Mouse (Mus musculus) lung, postnatal 0 days (tissue): ENCODE measurements around the gene Hydin. TPM values are rescaled to one million over a fixed set of nuclear protein-coding genes. Genes with fewer than 3 reads are reported as not detected.

ENCODE experiments used
- ATAC-seq: fragments of 200-750 bp; cut with Nextera tagmentation; 2 replicates; pipeline ENCODE4 v1.8.0; 2017; ENCODE audit warnings: moderate library complexity
- DNase-seq: peaks from one replicate; pipeline ENCODE4 v3.0.0-alpha.2; 2016; ENCODE audit warnings: low spot score
- H3K27ac ChIP-seq: fragments of 300-500 bp; sonication (generic); 2 replicates; pipeline ENCODE4 v1.5.1; 2014; ENCODE audit warnings: antibody characterized with exemption, mild to moderate bottlenecking, low read length, mixed read lengths
- H3K27me3 ChIP-seq: fragments of 300-500 bp; sonication (generic); replicated peaks from 2 replicates; pipeline ENCODE4 v1.6.1; 2014; ENCODE audit warnings: low read length, mixed read lengths; ENCODE audit not compliant: insufficient read depth
- H3K36me3 ChIP-seq: fragments of 300-500 bp; sonication (generic); 2 replicates; pipeline ENCODE4 v1.6.1; 2014; ENCODE audit warnings: low read length, mixed read lengths; ENCODE audit not compliant: insufficient read depth
- H3K4me1 ChIP-seq: fragments of 300-500 bp; sonication (generic); 2 replicates; pipeline ENCODE4 v1.6.1; 2014; ENCODE audit warnings: antibody characterized with exemption, low read depth, low read length, mixed read lengths; ENCODE audit not compliant: insufficient read depth
- H3K4me2 ChIP-seq: fragments of 300-500 bp; sonication (generic); replicated peaks from 2 replicates; pipeline ENCODE4 v1.6.1; 2014; ENCODE audit warnings: low read depth, mild to moderate bottlenecking, low read length, moderate library complexity, mixed read lengths
- H3K4me3 ChIP-seq: fragments of 300-500 bp; sonication (generic); 2 replicates; pipeline ENCODE4 v1.5.1; 2014; ENCODE audit warnings: low read depth, low read length
- H3K9ac ChIP-seq: fragments of 300-500 bp; sonication (generic); replicated peaks from 2 replicates; pipeline ENCODE4 v1.6.1; 2014; ENCODE audit warnings: low read depth, mild to moderate bottlenecking
- H3K9me3 ChIP-seq: fragments of 300-500 bp; sonication (generic); 2 replicates; pipeline ENCODE4 v1.6.1; 2016; ENCODE audit warnings: low read length, mixed read lengths
- CTCF ChIP-seq: IDR thresholded peaks from 2 replicates; pipeline ENCODE4 v1.5.1; 2016; ENCODE audit warnings: antibody characterized with exemption, mild to moderate bottlenecking
- EP300 ChIP-seq: IDR thresholded peaks from 2 replicates; pipeline ENCODE4 v1.6.1; 2016; ENCODE audit warnings: antibody characterized with exemption, mild to moderate bottlenecking, control low read depth
- WGBS: fragments of 180-500 bp; shearing (Covaris S2); extraction: QIAGEN DNeasy Blood & Tissue Kit; methylation state at CpG from one replicate; pipeline ENCODE4 v1.1.7; 2014; 5-methylcytosine and 5-hydroxymethylcytosine counted together
- polyA plus RNA-seq: library from polyadenylated mRNA; unstranded; fragments of >200 nt; fragmentation: Nextera tagmentation; extraction: Ambion mirVana; gene quantifications from 2 replicates; pipeline ENCODE4 v1.2.1, GENCODE M21; 2015

Hydin gene
- polyA plus RNA-seq, 1 experiment from 2014 or later: 0.97 TPM

DNA sequence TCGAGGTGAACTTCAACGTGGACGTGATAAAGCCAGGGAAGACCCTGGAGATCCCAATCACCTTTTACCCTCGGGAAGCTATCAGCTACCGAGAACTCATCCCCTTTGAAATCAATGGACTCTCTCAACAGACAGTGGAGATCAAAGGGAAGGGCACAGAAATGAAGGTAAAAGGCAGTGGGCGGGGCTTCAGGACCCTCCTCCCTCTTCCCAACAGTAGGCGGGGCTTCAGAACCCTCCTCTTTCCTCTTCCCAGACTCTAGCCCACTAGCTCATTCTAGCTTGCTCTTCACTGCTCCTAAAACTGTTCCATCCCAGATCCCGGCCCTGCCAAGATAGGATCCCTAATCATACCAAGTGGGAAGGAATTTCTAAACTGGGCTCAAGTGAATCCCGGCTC, 325.9 kb downstream of the Hydin start:
- TF ChIP-seq EP300: no peak
- no peak for TF ChIP-seq CTCF
- ATAC-seq (no peak), DNase-seq (no peak)
- Histone ChIP-seq H3K36me3 (no peaks in the 10 kb centered on the region), H3K4me2 (no peak overlapping the region), H3K9ac (no peak overlapping the region), H3K27ac (no peak overlapping the region), H3K27me3 (no peaks in the 10 kb centered on the region), H3K9me3 (no peaks in the 10 kb centered on the region), H3K4me3 (no peak overlapping the region), H3K4me1 (no peaks in the 10 kb centered on the region)
- 84% methylated on average over 9 of the region's 9 CpGs for WGBS

GRCm38 (mm10) chr8:110594164-110594563, 327.4 kb downstream of the Hydin start:
- H3K4me1 ChIP-seq: no peaks in the 10 kb centered on the region
- no peak overlapping the region for H3K27ac ChIP-seq
- 71% methylated on average over 6 of the region's 6 CpGs for WGBS
- H3K27me3 ChIP-seq: no peaks in the 10 kb centered on the region
- TF ChIP-seq EP300 (no peak), CTCF (no peak)
- H3K4me3 ChIP-seq: no peak overlapping the region
- ATAC-seq (no peak), DNase-seq (no peak)
- no peaks in the 10 kb centered on the region for H3K9me3 ChIP-seq
- no peak overlapping the region for H3K4me2 ChIP-seq
- no peak overlapping the region for H3K9ac ChIP-seq
- no peaks in the 10 kb centered on the region for H3K36me3 ChIP-seq

GRCm38 (mm10) chr8:110604556-110604955, 337.8 kb downstream of the Hydin start:
- Histone ChIP-seq H3K27ac (no peak overlapping the region), H3K9me3 (no peaks in the 10 kb centered on the region), H3K27me3 (no peaks in the 10 kb centered on the region), H3K36me3 (no peaks in the 10 kb centered on the region), H3K4me2 (no peak overlapping the region), H3K4me3 (no peak overlapping the region), H3K9ac (no peak overlapping the region), H3K4me1 (no peaks in the 10 kb centered on the region)
- WGBS: 5% methylated on average over 1 of the region's 1 CpGs
- no peak for ATAC-seq
- TF ChIP-seq CTCF: peak; percentile 66
- no peak for TF ChIP-seq EP300
- DNase-seq: peak; percentile 38

GRCm38 (mm10) chr8:110605401-110606015, 338.7 kb downstream of the Hydin start:
- TF ChIP-seq CTCF (no peak), EP300 (no peak)
- Histone ChIP-seq H3K9me3 (no peaks in the 10 kb centered on the region), H3K27me3 (no peaks in the 10 kb centered on the region), H3K4me3 (no peak overlapping the region), H3K36me3 (no peaks in the 10 kb centered on the region), H3K4me2 (no peak overlapping the region), H3K4me1 (no peaks in the 10 kb centered on the region), H3K9ac (no peak overlapping the region), H3K27ac (no peak overlapping the region)
- 45% methylated on average over 6 of the region's 6 CpGs for WGBS
- ATAC-seq (no peak), DNase-seq (no peak)

DNA sequence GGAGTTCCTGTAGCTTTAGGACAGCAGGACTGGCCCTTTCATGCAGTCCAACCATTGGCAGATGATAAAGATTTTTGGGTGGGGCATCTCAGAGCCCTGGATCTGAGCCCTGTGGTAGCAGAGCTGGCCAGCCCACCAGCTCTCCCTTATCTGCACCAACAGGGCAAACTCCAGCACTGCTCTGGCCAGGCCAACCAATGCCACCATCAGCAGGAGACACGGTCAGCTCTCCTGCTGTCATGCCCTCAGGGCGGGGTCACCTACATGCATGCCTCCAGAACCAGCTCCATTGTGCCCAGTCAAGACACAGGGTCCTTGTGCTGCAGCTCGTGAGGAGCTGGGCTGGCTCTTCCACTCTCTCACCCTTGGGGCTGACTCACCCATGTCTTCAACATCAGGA, 349.0 kb downstream of the Hydin start:
- Histone ChIP-seq H3K9me3 (no peaks in the 10 kb centered on the region), H3K4me1 (peaks cover 6% of the 10 kb centered on the region; the same call in 1 of the 2 replicates), H3K9ac (no peak overlapping the region), H3K36me3 (no peaks in the 10 kb centered on the region), H3K27me3 (no peaks in the 10 kb centered on the region), H3K4me3 (no peak overlapping the region), H3K27ac (no peak overlapping the region), H3K4me2 (no peak overlapping the region)
- ATAC-seq: no peak
- WGBS: 59% methylated on average over 3 of the region's 3 CpGs
- no peak for DNase-seq
- no peak for TF ChIP-seq CTCF
- TF ChIP-seq EP300: no peak

GRCm38 (mm10) chr8:110617801-110618358, 351.1 kb downstream of the Hydin start:
- 19% methylated on average over 14 of the region's 14 CpGs for WGBS
- ATAC-seq: 0 out of 2 replicates have a peak, but pooled peaks have one; percentile 2

More at GRCm38 (mm10) chr8:110617801-110618358, 351.1 kb downstream of the Hydin start:
- no peak overlapping the region for H3K27ac ChIP-seq
- TF ChIP-seq CTCF (no peak), EP300 (no peak)
- no peak for DNase-seq
- peaks cover 6% of the 10 kb centered on the region; the same call in 1 of the 2 replicates for H3K4me1 ChIP-seq
- H3K9me3 ChIP-seq: no peaks in the 10 kb centered on the region
- H3K36me3 ChIP-seq: no peaks in the 10 kb centered on the region
- no peaks in the 10 kb centered on the region for H3K27me3 ChIP-seq
- peak overlapping the region; percentile 90 for H3K4me2 ChIP-seq
- peak overlapping the region; percentile 81 for H3K4me3 ChIP-seq
- H3K9ac ChIP-seq: no peak overlapping the region
